Mouse (Mus musculus) E14TG2a.4 (cell line): ENCODE data around the gene Svopl.

ENCODE experiments used
- H3K27me3 ChIP-seq: 2 replicates; pipeline ENCODE4 v1.6.1; 2014; ENCODE audit warnings: low read length, control low read depth; ENCODE audit not compliant: insufficient read depth
- H3K36me3 ChIP-seq: 2 replicates; pipeline ENCODE4 v1.6.1; 2014; ENCODE audit warnings: low read length, control low read depth; ENCODE audit not compliant: insufficient read depth
- H3K4me1 ChIP-seq: replicated peaks from 2 replicates; pipeline ENCODE4 v1.6.1; 2014; ENCODE audit warnings: low read depth, low read length, control low read depth
- H3K4me3 ChIP-seq: replicated peaks from 2 replicates; pipeline ENCODE4 v1.5.1; 2014; ENCODE audit warnings: mild to moderate bottlenecking, low read length
- H3K9me3 ChIP-seq: 2 replicates; pipeline ENCODE4 v1.6.1; 2014; ENCODE audit warnings: low read length, control low read depth
- CTCF ChIP-seq: conservative IDR thresholded peaks from 2 replicates; pipeline ENCODE4 v1.5.1; 2014; ENCODE audit warnings: low read length
- NANOG ChIP-seq: IDR thresholded peaks from 2 replicates; pipeline ENCODE4 v1.6.1; 2014; ENCODE audit warnings: borderline replicate concordance, low read length, mixed read lengths
- POU5F1 ChIP-seq: IDR thresholded peaks from 2 replicates; pipeline ENCODE4 v1.6.1; 2014; ENCODE audit warnings: low read length, borderline replicate concordance

The Svopl gene

DNA sequence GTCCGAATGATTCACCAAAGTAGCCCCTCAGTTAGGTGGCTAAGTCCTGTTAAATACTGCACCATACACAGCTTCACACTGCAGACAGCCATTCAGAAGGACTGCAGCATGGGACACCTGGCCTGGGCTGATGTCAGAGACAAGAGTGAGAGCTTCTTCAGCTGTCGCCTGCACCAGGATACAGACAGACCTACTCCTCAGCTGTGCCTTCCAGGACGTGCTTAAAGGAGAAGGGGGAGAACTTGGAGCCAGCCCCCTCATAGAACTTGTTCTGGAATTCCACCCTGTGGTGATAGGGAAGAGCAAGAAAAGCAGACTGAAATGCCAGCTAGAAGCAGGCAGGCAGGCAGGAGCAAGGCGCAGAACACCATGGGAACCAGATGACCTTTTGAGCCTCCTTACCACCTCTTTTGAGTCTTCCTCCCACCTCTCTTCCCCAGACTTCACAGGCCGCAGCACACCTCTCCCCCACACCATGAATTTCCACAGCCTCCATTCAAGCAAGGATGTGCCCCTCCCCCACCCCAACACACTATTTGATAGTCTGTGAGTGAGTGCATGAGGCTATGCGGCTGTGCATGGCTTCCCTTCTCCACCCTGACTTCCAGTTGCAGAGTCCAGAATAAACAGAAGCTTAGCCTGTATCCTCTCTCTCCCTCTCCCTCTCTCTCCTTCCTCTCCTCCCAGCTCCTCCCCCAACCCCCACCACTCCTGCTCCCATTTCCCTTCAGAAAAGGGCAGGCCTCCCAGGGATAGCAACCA lies 2.2 kb upstream of the Svopl start:
- no peaks in the 10 kb centered on the region for H3K9me3 ChIP-seq
- H3K27me3 ChIP-seq: no peaks in the 10 kb centered on the region
- TF ChIP-seq NANOG (no peak), CTCF (no peak), POU5F1 (no peak)
- H3K36me3 ChIP-seq: no peaks in the 10 kb centered on the region
- H3K4me1 ChIP-seq: peaks cover 8% of the 10 kb centered on the region
- no peak overlapping the region for H3K4me3 ChIP-seq

DNA sequence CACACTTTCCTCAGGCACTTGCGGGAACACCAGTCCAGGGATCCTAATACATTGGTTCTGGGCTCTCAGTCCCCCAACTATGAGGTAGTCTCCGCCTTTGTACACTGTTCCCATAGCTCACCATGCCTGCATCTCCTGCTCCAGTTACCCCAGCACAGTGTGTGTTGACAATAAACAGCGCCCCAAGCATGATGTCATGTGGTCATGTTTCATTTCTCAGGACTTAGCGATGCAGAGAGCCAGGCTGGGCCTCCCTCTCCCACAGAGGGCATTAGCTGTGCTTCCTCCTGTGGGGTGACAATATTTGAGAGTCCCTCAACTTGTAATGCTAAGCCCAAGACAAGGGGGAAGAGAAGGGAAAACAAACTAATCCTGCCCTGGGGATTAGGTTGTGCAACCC lies 1.2 kb upstream of the Svopl start:
- Histone ChIP-seq H3K4me3 (no peak overlapping the region), H3K27me3 (no peaks in the 10 kb centered on the region), H3K9me3 (no peaks in the 10 kb centered on the region), H3K4me1 (peaks cover 8% of the 10 kb centered on the region), H3K36me3 (no peaks in the 10 kb centered on the region)
- TF ChIP-seq CTCF (no peak), POU5F1 (no peak), NANOG (no peak)

DNA sequence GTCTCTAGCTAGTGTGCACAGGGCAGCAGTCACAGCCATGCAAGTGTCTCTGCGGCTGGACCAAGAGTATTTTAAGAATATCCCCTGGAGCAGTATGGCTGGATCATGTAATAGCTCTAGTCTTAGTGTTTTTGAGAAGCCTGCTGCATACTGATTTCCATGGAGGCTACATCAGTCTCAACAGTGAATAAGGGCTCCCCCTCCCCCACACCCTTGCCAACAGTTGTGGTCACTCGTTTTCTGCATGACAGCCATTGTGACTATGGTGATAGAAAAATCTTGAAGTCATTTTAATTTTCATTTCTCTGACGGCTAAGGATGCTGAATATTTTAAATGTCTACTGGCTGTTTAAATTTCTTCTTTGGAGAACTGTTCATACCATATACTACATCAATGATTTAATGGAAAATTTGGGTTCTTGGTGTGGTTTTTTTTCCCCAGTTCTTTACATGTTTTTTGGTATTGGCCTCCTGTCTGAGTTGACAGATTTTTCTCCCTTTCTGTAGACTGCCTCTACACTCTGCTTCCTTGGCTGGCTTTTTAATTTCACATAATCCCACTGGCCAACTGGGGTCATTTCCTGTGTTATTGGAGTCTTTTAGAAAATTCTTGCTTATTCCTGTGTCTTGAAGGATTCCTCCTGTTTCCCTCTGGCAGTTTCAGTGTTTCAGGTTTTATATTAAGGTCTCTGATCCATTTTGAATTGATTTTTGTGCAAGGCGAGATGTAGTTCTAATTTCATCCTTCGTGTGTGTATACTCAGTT lies 13.8 kb downstream of the Svopl start:
- no peaks in the 10 kb centered on the region for H3K9me3 ChIP-seq
- no peaks in the 10 kb centered on the region for H3K36me3 ChIP-seq
- TF ChIP-seq CTCF (no peak), POU5F1 (no peak), NANOG (no peak)
- H3K4me3 ChIP-seq: no peak overlapping the region
- H3K27me3 ChIP-seq: no peaks in the 10 kb centered on the region
- no peaks in the 10 kb centered on the region for H3K4me1 ChIP-seq

DNA sequence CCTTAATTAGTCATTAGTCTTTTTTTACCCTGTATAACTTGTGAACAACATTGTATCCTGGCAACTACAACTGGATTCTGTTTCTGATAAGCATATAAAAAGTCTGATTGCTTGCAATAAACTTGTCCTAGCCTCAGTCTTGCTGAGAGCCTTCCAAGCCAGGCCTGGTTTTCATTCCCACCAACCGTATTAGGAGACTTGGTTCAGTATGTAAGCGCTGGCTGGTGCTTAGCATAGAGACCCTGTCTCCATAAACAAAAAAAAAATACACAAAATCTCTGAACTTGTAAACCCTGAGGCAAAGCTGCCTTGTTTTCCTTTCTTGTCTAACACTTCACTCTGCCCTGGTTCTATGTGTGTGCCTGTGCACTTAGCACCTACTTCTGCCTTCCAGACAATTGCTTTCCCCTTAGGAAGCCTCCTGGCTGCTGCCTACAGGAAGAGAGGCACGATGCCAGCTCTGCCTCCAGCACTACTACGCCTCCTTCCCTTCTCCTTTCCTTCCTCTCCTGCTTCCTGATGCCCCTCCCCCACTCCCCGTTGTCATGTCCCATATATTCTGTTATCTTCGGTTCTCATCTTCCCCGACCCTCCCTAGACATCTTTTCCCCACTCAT lies 14.8 kb downstream of the Svopl start:
- no peaks in the 10 kb centered on the region for H3K9me3 ChIP-seq
- no peak for TF ChIP-seq POU5F1
- no peak for TF ChIP-seq CTCF
- no peak for TF ChIP-seq NANOG
- no peaks in the 10 kb centered on the region for H3K4me1 ChIP-seq
- H3K36me3 ChIP-seq: no peaks in the 10 kb centered on the region
- H3K4me3 ChIP-seq: no peak overlapping the region
- H3K27me3 ChIP-seq: no peaks in the 10 kb centered on the region

DNA sequence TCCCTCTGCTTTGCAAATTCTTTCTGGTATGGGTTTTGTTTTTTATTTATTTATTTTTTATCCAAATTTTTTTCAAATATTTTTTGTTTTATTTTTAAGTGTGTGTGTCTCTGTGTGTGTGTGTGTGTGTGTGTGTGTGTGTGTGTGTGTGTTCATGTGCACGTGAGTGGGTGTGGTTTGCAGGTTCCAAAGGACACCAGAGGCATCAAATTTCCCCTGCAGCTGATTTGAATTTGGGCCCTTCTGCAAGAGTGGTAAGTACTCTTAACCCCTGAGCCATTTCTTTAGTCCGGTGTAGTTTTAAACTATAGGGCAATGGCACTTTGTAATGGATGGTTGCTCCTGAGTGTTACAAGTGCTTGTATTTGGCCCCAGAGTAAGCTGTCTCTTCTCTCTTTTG lies 18.6 kb downstream of the Svopl start:
- Histone ChIP-seq H3K4me1 (no peaks in the 10 kb centered on the region), H3K27me3 (no peaks in the 10 kb centered on the region), H3K36me3 (no peaks in the 10 kb centered on the region), H3K4me3 (no peak overlapping the region), H3K9me3 (no peaks in the 10 kb centered on the region)
- TF ChIP-seq CTCF: no peak
- TF ChIP-seq POU5F1: no peak
- TF ChIP-seq NANOG: no peak

DNA sequence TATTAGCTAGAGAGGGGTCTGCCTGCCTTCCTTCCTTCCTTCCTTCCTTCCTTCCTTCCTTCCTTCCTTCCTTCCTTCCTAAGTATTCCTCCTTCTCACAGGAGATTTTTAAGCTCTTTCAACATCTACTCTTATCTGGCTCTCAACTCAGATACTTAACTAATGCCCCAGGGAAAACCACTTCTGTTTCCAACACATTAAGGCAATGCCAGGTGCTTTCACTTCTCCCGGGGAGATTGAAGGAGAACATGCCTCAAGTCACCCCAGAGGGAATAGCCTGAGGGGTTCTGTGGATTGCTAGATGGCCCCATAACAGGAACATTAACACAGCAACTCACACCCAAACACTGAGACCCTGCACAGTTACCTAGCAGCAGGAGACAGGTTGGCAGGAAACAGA lies 19.0 kb downstream of the Svopl start:
- Histone ChIP-seq H3K9me3 (no peaks in the 10 kb centered on the region), H3K4me3 (no peak overlapping the region), H3K27me3 (no peaks in the 10 kb centered on the region), H3K4me1 (no peaks in the 10 kb centered on the region), H3K36me3 (no peaks in the 10 kb centered on the region)
- TF ChIP-seq CTCF (no peak), POU5F1 (no peak), NANOG (no peak)

DNA sequence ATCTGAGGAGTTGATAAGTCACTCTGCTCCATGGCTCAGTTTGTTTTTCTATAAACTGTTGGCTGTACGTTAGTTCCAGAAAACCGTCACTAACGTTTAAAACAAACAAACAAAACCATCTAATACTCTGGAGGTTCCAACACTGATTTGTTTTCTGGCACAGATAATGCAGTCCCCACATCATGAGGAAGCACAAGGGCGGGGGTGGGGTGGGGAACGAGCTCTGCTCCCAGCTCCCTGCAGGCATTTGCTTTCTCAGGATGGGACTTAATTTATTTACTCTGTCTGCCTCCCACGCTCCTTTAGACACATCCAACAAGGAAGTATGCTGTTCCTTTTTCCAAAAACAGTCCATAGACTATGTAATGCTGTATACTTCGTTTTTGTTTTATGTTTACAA lies 23.5 kb downstream of the Svopl start:
- H3K4me3 ChIP-seq: no peak overlapping the region
- H3K4me1 ChIP-seq: no peaks in the 10 kb centered on the region
- no peaks in the 10 kb centered on the region for H3K36me3 ChIP-seq
- no peak for TF ChIP-seq NANOG
- TF ChIP-seq POU5F1: no peak
- no peak for TF ChIP-seq CTCF
- H3K9me3 ChIP-seq: no peaks in the 10 kb centered on the region
- H3K27me3 ChIP-seq: no peaks in the 10 kb centered on the region

DNA sequence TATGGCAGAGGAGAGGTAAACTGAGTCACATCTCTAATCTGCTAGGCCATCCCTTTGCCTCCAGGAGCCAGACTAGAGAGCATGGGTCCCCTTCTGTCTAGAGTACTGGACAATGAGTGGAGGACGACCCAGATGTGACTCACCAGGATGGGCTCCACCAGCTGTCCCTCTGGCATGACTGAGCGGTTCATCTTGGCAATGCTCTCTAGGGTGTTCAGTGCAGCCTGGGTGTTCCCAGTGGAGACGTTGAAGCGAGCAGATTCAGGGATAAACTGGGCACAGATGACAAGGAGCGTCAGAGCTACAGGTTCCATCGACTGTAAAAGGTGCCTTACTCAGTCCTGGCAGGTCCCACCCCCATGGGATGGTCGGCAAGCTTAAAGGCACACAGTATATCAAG lies 25.4 kb downstream of the Svopl start:
- H3K9me3 ChIP-seq: no peaks in the 10 kb centered on the region
- H3K4me3 ChIP-seq: no peak overlapping the region
- TF ChIP-seq NANOG (no peak), CTCF (no peak), POU5F1 (no peak)
- no peaks in the 10 kb centered on the region for H3K27me3 ChIP-seq
- H3K36me3 ChIP-seq: no peaks in the 10 kb centered on the region
- no peaks in the 10 kb centered on the region for H3K4me1 ChIP-seq
